Mouse (Mus musculus) cortical plate, adult 2 months (tissue): ENCODE results near the gene Vstm2a.

Experiments used
- CTCF ChIP-seq: fragments of 200-500 bp; IDR thresholded peaks from 2 replicates; pipeline ENCODE4 v1.5.1; 2011; ENCODE audit warnings: mild to moderate bottlenecking, control low read depth, low read length; ENCODE audit not compliant: insufficient read depth; ENCODE audit errors: extremely low read depth
- POLR2A ChIP-seq: fragments of 200-500 bp; IDR thresholded peaks from 2 replicates; pipeline ENCODE4 v1.6.1; 2011; ENCODE audit warnings: mild to moderate bottlenecking, low read length, control low read depth; ENCODE audit not compliant: insufficient read depth; ENCODE audit errors: extremely low read depth

- TF ChIP-seq POLR2A (no peak), CTCF (peak; percentile 64)
Observed at GRCm38 (mm10) chr11:16403627-16404026, 146.1 kb downstream of the Vstm2a start.
